Mouse (Mus musculus) splenic B cell, adult 2 months (primary cell): Measurements from ENCODE around the gene Asic5.

ENCODE experiments used
- DNase-seq: peaks from one replicate; pipeline ENCODE4 v3.0.0-alpha.2; 2011; ENCODE audit warnings: low read depth, low spot score
- H3K27me3 ChIP-seq: 2 replicates; pipeline ENCODE4 v1.6.1; 2012; ENCODE audit warnings: mild to moderate bottlenecking, low read length, moderate library complexity, mixed read lengths; ENCODE audit not compliant: control insufficient read depth, poor library complexity, insufficient read depth, severe bottlenecking
- H3K36me3 ChIP-seq: 2 replicates; pipeline ENCODE4 v1.6.1; 2012; ENCODE audit warnings: mild to moderate bottlenecking, low read length, moderate library complexity, mixed read lengths; ENCODE audit not compliant: control insufficient read depth, poor library complexity, insufficient read depth, severe bottlenecking

Gene Asic5

DNA sequence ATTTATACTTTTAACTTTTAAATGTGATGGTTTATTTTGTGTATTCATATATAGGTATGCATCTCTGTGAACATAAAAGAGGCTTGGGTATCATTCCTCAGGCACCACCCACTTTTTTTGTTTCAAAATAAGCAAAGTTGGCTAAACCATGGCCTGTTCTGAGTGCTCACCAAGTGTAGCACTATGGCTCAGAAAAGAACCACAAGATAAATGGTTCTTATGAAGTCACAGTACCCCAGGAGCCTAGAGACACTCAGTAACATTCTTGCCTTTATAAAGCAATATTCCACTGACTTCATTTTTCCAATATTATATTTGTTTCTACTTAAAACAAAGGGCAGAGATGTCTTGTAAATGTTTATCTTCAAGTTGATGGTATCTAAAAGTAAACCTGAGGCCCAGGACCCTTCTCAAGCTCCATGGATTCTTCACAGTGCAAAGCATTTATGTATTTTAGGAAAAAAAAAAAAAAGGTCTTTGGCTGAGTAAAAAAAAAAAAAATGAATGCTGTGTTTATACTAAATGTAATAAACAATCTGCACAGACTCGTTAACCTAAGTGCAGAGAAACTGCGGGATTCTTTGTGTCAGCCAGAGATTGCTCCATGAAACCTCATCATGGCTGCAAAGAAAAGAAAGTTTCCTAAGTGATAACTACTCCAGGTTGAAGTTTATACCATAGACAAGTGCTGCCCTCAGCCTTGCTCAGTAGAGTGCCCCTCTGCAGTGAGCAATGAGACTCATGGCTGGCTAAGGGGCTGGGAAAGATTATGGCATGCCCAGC lies 54.4 kb downstream of the Asic5 start:
- DNase-seq = no peak
- H3K36me3 ChIP-seq = no peaks in the 10 kb centered on the region
- no peaks in the 10 kb centered on the region for H3K27me3 ChIP-seq

DNA sequence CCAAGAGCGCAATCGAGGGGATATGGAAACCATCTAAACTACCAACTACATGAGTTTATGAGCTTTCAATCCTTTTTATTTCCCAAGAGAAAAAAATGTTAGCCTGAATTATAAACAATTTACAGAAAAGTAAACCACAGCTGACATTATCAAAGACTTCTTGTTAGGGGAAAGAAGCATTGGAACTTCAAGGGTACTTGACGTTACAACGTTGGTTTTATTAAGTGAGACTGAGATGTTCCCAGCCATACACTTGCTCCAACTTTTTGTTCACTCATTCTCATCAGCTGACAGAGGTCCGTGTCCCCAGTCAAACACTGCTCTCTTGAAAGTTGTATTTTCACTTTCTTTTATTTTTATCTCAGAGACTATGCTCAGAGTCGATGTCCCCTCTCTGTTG lies 61.6 kb downstream of the Asic5 start:
- H3K36me3 ChIP-seq = no peaks in the 10 kb centered on the region

DNA sequence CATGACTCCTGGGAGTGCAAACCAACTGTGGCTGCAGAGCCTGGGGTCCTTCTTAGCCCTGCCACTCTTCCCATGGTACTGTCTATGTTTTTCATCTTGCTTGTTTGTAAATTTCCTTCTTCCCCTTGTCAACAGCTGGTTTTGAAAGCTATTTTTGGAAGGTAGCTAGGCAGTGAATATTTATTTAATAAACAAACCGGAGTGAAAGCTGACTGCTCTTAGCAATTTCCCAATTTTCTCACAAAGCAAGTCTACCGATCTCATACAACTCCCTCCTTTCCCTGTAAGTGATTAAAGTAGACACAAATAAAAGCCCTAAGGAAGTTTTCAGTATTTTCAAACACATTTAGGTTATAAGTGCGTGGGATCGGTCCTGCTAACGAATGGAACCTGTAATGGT lies 62.8 kb downstream of the Asic5 start:
- H3K27me3 ChIP-seq = no peaks in the 10 kb centered on the region
- no peaks in the 10 kb centered on the region for H3K36me3 ChIP-seq
- no peak for DNase-seq

More for the DNA sequence above, 61.6 kb downstream of the Asic5 start:
- no peak for DNase-seq
- H3K27me3 ChIP-seq = no peaks in the 10 kb centered on the region

DNA sequence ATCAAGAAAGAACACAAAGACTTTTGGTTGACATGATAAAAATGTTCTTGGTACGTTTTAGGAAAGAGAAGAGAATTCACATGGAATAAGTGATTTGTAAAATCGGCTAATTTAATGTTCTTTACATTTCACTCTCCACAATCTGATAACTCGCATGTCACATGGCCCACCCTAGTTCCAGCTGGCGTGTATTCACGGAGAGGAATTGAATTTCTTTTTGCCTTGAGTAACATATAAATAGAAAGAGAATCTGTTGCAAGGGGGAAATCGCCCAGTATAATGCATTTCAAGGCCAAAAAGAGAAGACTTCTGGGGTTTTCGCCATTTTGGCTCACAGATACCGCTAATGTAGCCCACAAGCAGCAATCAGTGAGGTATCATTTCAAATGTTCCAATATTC lies 64.0 kb downstream of the Asic5 start:
- no peaks in the 10 kb centered on the region for H3K27me3 ChIP-seq
- H3K36me3 ChIP-seq = no peaks in the 10 kb centered on the region
- no peak for DNase-seq

DNA sequence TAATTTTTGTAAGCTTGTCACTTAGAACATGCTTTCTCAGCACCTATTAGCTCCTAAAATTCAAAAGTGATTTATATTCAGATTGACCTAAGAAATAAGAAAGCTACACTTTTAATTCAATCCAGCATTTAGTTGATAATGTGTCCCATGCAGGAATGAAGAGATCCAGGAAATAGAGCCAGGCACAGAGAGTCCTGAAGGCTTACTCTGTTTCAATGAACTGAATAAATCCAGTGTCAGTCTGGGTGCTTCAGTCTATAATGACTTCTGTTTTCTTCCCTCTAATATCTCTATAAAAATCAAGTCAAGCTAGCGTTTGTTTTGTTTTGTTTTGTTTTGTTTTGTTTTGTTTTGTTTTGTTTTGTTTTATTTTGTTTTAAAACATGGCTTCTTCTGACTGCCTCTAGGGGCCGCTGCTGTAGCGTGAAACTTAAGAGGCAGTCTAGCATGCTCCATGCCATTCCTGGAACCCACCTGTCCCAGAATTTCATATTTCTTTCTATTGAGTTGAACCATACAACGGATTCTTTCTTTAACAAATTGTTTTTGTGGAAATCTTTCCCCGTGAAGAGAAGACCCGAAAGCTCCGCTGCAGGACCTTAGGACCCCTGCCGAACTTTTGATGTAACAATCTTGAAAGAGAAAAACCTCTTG lies 65.1 kb downstream of the Asic5 start:
- H3K27me3 ChIP-seq = no peaks in the 10 kb centered on the region
- H3K36me3 ChIP-seq = no peaks in the 10 kb centered on the region
- DNase-seq = no peak

DNA sequence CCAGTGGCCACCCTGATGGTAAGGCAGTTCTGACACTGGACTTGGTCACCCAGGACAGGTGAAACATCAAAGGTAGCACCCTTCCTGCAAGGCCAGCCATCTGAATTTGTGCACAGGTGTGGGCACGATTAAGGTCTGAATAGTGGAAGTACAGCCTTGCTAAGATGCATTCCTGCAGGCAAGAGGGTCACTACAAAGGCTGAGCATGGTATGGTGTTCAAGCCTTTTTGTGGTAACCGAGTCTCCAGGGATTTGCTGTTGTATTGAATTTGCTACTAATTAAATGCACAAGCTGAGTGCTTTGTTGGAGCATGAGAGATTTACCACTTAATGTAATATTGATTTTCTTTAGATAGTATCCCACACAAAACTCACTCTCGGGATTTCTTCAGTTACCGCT lies 66.0 kb downstream of the Asic5 start:
- no peak for DNase-seq
- Histone ChIP-seq H3K36me3 (no peaks in the 10 kb centered on the region), H3K27me3 (no peaks in the 10 kb centered on the region)

DNA sequence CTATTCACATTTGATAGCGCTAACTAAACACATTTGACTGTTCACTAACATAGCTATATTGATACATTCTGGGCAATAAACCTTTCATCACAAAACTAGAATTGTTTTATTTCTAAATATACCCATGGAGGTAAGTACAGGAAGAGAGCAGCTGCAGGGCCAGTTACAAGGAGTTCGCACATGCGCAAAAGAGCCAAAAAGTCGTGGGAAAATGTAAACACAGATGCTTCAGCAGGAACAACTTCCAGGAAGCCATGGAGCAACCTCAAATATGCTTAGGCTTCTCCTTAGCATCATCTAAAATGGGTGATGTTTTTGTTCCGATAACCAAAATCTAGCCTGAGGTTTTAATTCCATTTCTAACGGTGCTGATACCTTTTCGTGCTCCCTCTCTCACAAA lies 66.6 kb downstream of the Asic5 start:
- no peak for DNase-seq
- Histone ChIP-seq H3K36me3 (no peaks in the 10 kb centered on the region), H3K27me3 (no peaks in the 10 kb centered on the region)

DNA sequence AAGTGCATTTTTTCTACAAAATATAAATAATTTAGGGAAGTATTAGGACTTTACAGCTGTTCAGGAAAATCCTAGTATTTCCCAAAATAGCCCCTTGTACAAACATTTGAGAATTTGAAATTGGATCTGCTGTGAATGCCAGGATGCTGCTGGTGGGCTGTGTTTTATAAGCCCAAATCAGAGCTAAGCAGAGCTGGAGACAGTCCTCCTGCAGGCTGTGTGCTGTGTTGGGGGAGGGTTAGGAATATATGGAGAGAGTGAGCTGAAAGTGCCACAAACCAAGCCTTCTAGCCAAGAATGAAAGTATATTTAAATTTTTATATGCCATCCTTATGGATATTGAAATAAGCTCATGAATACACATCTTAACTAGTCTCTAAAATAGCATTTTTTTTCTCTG lies 69.4 kb downstream of the Asic5 start:
- H3K36me3 ChIP-seq = no peaks in the 10 kb centered on the region
- no peaks in the 10 kb centered on the region for H3K27me3 ChIP-seq
- no peak for DNase-seq

DNA sequence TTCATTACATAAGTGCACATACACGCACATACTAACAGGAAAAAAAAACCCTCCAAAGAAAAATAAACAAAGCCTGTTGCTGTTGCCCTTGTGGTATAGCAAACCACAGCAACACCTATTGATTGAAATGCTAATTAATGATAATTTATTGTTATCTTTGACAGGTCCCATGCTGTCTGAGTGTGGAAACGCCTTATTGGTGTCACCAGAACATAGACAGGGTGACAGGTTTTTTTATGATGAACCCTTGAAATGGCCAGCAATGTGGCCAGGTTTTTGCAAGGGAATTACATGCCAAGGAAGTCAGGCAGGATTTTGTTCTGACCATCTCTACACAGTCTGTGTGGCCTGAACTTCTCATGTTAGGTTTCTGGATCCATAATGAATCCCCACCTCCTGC lies 69.9 kb downstream of the Asic5 start:
- Histone ChIP-seq H3K27me3 (no peaks in the 10 kb centered on the region), H3K36me3 (no peaks in the 10 kb centered on the region)
- DNase-seq = no peak

DNA sequence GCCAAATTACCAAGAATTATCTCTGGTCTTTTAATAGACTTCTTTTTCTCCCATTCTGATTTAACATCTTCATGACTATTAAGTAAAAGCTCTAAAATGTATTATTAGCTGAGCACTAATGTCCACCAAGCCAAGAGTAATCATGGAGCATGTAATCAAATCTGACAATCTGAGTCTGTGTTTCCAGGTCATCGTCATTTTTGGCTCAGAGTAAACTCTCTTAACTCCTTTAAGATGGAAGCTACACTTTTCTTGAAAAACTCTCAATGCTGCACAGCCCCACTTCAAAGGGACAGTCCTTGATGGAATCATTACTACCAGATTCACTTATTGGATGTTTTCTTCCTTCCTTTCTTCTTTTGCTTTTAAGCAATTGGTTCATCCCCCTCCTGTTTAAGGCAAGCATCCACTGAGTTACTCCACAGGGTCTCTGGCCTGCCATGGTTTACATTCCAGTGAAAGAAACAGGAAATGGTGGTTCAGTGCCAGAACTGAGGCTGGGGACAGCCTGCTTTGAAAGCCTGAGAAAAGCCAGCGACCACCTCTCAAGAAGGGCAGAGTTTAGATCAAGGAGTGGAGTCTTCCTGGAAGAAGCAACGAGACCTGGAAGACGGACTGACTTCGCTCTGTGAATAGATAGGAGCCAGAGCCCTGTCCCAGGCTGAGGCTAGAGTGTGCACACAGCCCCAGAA lies 72.3 kb downstream of the Asic5 start:
- no peaks in the 10 kb centered on the region for H3K36me3 ChIP-seq
- no peaks in the 10 kb centered on the region for H3K27me3 ChIP-seq
- DNase-seq = no peak

DNA sequence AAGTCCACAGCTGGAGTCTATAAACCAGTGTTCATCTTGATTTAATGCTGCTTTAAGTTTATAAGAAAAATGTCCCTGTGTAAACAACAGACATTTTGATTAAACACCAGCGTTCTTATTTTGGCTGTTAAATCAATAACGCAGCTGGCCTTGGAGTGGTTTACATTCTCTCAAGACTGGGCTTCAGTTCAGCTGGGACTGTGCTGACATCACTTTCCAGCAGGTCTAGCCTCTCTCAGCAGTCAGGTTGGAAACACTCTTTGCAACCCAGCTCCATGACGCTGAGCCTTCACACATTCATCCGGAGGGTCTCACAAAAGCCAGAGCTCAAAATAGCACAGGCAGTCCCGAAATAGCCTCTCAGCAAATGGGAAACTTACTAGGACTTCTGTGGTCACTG lies 75.1 kb downstream of the Asic5 start:
- Histone ChIP-seq H3K36me3 (no peaks in the 10 kb centered on the region), H3K27me3 (no peaks in the 10 kb centered on the region)
- no peak for DNase-seq

DNA sequence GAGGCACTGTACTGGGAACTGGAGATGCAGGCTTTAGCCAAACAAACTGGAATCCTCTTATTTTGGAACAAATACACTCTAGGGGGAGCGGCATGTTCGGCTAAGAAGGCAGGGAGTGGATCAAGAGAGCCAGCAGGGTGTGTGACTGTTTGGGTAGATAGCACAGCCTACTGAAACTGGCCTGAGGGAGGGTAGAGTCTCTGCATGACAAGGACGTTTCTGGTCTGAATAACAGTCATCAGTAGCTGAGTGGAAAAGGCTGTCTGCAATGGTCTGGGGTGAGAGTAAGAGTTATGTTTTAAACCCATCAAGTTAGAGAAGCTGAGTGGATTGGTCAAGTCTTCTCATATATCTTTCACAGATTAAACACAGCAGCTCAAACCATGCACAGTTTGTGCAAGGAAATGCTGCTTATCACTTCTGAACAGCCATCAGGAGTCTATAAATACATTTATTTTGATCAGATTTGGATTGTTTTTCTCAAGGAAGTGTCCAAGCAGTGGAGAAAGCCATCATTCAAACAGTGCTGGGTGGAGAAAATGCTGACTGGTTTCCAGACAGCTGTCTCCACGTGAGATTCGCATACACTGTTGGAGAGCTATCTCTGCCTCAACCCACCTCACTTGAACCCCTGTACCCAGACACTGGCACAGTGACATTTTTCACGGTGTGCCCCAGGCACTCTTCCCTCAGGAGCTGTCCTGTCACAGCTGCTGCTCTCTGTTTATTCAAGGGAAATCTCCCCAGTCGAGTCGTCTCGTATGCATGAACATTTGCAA lies 79.5 kb downstream of the Asic5 start:
- H3K36me3 ChIP-seq = no peaks in the 10 kb centered on the region
- H3K27me3 ChIP-seq = no peaks in the 10 kb centered on the region
- no peak for DNase-seq

DNA sequence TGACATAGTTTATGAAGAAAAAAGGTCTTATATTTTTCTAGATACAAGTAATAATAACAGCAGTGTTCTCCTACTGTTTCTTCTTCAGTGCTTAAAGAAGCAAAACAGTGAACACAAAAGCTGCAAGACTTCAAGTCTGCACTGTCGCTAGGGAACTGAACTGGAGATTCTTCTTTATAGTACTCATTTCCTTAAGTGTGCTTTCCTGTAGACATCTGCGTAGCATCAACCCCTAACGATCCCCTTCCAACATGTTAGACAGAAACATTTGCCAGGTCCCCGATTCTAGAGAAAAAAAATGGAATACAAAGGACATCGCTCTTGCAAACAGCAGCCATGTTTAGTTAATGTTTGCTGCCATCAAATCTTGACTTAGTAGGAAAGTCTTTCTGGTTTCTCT lies 85.7 kb downstream of the Asic5 start:
- Histone ChIP-seq H3K36me3 (no peaks in the 10 kb centered on the region), H3K27me3 (no peaks in the 10 kb centered on the region)
- no peak for DNase-seq
